Mouse (Mus musculus) layer of hippocampus, adult 11-12 months (tissue): ENCODE measurements around the gene Mrpl43.
A peak's percentile ranks its signal among the peaks of the same experiment; 100 is the strongest.

ENCODE experiments used
- DNase-seq: peaks from one replicate; pipeline ENCODE4 v3.0.0; 2022; ENCODE audit warnings: low spot score

Mrpl43 gene

GRCm38 (mm10) chr19:45028746-45029145 is 22.5 kb upstream of the Mrpl43 start:
- no peak for DNase-seq

GRCm38 (mm10) chr19:45027848-45028247 is 21.6 kb upstream of the Mrpl43 start:
- peak; percentile 65 for DNase-seq

- no peak for DNase-seq
Observed at GRCm38 (mm10) chr19:45026958-45027670, 20.9 kb upstream of the Mrpl43 start.

GRCm38 (mm10) chr19:45025937-45026568 is 19.8 kb upstream of the Mrpl43 start:
- no peak for DNase-seq

- DNase-seq: no peak
Observed at GRCm38 (mm10) chr19:45024775-45025174, 18.5 kb upstream of the Mrpl43 start.

- no peak for DNase-seq
Observed at GRCm38 (mm10) chr19:45023993-45024392, 17.8 kb upstream of the Mrpl43 start.

- DNase-seq: no peak
Observed at GRCm38 (mm10) chr19:45021362-45021761, 15.1 kb upstream of the Mrpl43 start.

- DNase-seq: no peak
Observed at GRCm38 (mm10) chr19:45020348-45020747, 14.1 kb upstream of the Mrpl43 start.

- no peak for DNase-seq
Observed at GRCm38 (mm10) chr19:45018351-45018831, 12.1 kb upstream of the Mrpl43 start.

GRCm38 (mm10) chr19:45017909-45018308 is 11.7 kb upstream of the Mrpl43 start:
- DNase-seq: peak; percentile 85

GRCm38 (mm10) chr19:45017216-45017771 is 11.1 kb upstream of the Mrpl43 start:
- peak; percentile 78 for DNase-seq

- peak; percentile 74 for DNase-seq
Observed at GRCm38 (mm10) chr19:45016341-45017215, 10.3 kb upstream of the Mrpl43 start.

GRCm38 (mm10) chr19:45015518-45016281 is 9.5 kb upstream of the Mrpl43 start:
- DNase-seq: no peak

GRCm38 (mm10) chr19:45014981-45015402 is 8.8 kb upstream of the Mrpl43 start:
- DNase-seq: no peak

GRCm38 (mm10) chr19:45014335-45014971 is 8.2 kb upstream of the Mrpl43 start, which contains the start of gene Lzts2:
Gene Lzts2 (plus strand): TSS chr19:45014414.
- DNase-seq: no peak

GRCm38 (mm10) chr19:45013581-45014225 is 7.5 kb upstream of the Mrpl43 start:
- no peak for DNase-seq

- DNase-seq: no peak
Observed at GRCm38 (mm10) chr19:45012636-45013035, 6.4 kb upstream of the Mrpl43 start.

- DNase-seq: no peak
Observed at GRCm38 (mm10) chr19:45012219-45012618, 6.0 kb upstream of the Mrpl43 start.

GRCm38 (mm10) chr19:45010646-45011045 is 4.4 kb upstream of the Mrpl43 start:
- no peak for DNase-seq
